Mouse (Mus musculus): ENCODE results near the gene Cd302. TPM values are rescaled to one million over a fixed set of nuclear protein-coding genes. Genes with fewer than 3 reads are reported as not detected.

Cd302 gene
- polyA plus RNA-seq, 1 experiment: 1.2 TPM

GRCm38 (mm10) chr2:60216547-60217153, 67.6 kb downstream of the Cd302 start:
- TF ChIP-seq TCF12 (IDR thresholded peaks at IDR 0.05; ENCODE audit: insufficient read depth, poor library complexity, severe bottlenecking) (no peak), MAX (IDR thresholded peaks at IDR 0.05; ENCODE audit: low read depth) (no peak), MYOG (IDR thresholded peaks at IDR 0.05; ENCODE audit: control insufficient read depth in 1 of 3, insufficient read depth in 1 of 3, insufficient read length in 2 of 3, low read depth in 2 of 3) (no peak), SRF (IDR thresholded peaks at IDR 0.05; ENCODE audit: control insufficient read depth, insufficient read length, low read depth) (no peak), E2F4 (IDR thresholded peaks at IDR 0.05; ENCODE audit: insufficient read depth) (no peak), TCF3 (IDR thresholded peaks at IDR 0.05; ENCODE audit: insufficient read length, low read depth) (no peak), USF1 (IDR thresholded peaks at IDR 0.05; ENCODE audit: low read depth) (no peak), REST (IDR thresholded peaks at IDR 0.05; ENCODE audit: insufficient read depth, insufficient read length) (no peak), POLR2A (IDR thresholded peaks at IDR 0.05; ENCODE audit: insufficient read length, low read depth) (no peak), CEBPB (IDR thresholded peaks at IDR 0.05; ENCODE audit: insufficient read depth, poor library complexity, severe bottlenecking) (no peak), MYOD1 (IDR thresholded peaks at IDR 0.05; ENCODE audit: control insufficient read depth in 1 of 3, insufficient read length in 2 of 3, low read depth in 2 of 3) (no peak), POLR2AphosphoS2 (IDR thresholded peaks at IDR 0.05; ENCODE audit: insufficient read length, low read depth) (no peak)
- Histone ChIP-seq H3K27me3 (ENCODE audit: control insufficient read depth, insufficient read depth, insufficient read length) (no peaks in the 10 kb centered on the region), H3K4me3 (no peak overlapping the region), H3ac (ENCODE audit: control insufficient read depth, insufficient read length) (no peak overlapping the region), H3K36me3 (ENCODE audit: control insufficient read depth, insufficient read depth) (peaks cover 2% of the 10 kb centered on the region), H3K4me2 (ENCODE audit: low read depth) (no peak overlapping the region), H3K79me2 (ENCODE audit: control insufficient read depth, insufficient read depth) (peaks cover 100% of the 10 kb centered on the region)

- Histone ChIP-seq H3K36me3 (ENCODE audit: control insufficient read depth, insufficient read depth) (peaks cover 6% of the 10 kb centered on the region), H3K79me2 (ENCODE audit: control insufficient read depth, insufficient read depth) (peaks cover 97% of the 10 kb centered on the region), H3K4me3 (no peak overlapping the region), H3ac (ENCODE audit: control insufficient read depth, insufficient read length) (no peak overlapping the region), H3K4me2 (ENCODE audit: low read depth) (no peak overlapping the region), H3K27me3 (ENCODE audit: control insufficient read depth, insufficient read depth, insufficient read length) (no peaks in the 10 kb centered on the region)
- no peak for TF ChIP-seq POLR2AphosphoS2 (IDR thresholded peaks at IDR 0.05; ENCODE audit: insufficient read length, low read depth)
- TF ChIP-seq TCF3 (IDR thresholded peaks at IDR 0.05; ENCODE audit: insufficient read length, low read depth): no peak
- TF ChIP-seq MYOG (IDR thresholded peaks at IDR 0.05; ENCODE audit: control insufficient read depth in 1 of 3, insufficient read depth in 1 of 3, insufficient read length in 2 of 3, low read depth in 2 of 3): no peak
- no peak for TF ChIP-seq POLR2A (IDR thresholded peaks at IDR 0.05; ENCODE audit: insufficient read length, low read depth)
- no peak for TF ChIP-seq USF1 (IDR thresholded peaks at IDR 0.05; ENCODE audit: low read depth)
- no peak for TF ChIP-seq CEBPB (IDR thresholded peaks at IDR 0.05; ENCODE audit: insufficient read depth, poor library complexity, severe bottlenecking)
These were observed 69.6 kb downstream of the Cd302 start for GRCm38 (mm10) chr2:60214683-60215082.

DNA sequence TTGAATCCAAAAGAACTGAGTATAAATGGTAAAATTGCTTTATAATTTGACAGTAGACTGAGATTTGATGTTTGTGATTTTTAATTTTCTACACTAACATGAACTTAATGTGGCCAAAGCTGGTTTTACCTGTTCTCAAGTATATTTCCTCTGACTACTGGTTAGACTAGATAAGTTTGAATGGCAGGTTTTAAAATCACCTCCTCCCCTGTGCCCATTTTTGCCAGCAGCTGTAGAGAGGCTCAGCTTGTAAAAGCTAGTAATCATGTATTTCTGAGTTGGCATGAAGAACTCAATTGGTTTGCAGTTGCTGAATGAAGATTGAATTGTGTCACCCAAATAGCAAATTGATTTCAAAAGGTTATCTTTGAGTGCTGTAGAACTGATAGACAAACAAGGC, 71.8 kb downstream of the Cd302 start:
- no peak overlapping the region for H3ac ChIP-seq (ENCODE audit: control insufficient read depth, insufficient read length)
- peaks cover 6% of the 10 kb centered on the region for H3K36me3 ChIP-seq (ENCODE audit: control insufficient read depth, insufficient read depth)
- peaks cover 75% of the 10 kb centered on the region for H3K79me2 ChIP-seq (ENCODE audit: control insufficient read depth, insufficient read depth)
- H3K4me2 ChIP-seq (ENCODE audit: low read depth): no peak overlapping the region
- H3K27me3 ChIP-seq (ENCODE audit: control insufficient read depth, insufficient read depth, insufficient read length): no peaks in the 10 kb centered on the region
- no peak overlapping the region for H3K4me3 ChIP-seq
- TF ChIP-seq REST (IDR thresholded peaks at IDR 0.05; ENCODE audit: insufficient read depth, insufficient read length) (no peak), E2F4 (IDR thresholded peaks at IDR 0.05; ENCODE audit: insufficient read depth) (no peak), MAX (IDR thresholded peaks at IDR 0.05; ENCODE audit: low read depth) (no peak), TCF3 (IDR thresholded peaks at IDR 0.05; ENCODE audit: insufficient read length, low read depth) (no peak)

DNA sequence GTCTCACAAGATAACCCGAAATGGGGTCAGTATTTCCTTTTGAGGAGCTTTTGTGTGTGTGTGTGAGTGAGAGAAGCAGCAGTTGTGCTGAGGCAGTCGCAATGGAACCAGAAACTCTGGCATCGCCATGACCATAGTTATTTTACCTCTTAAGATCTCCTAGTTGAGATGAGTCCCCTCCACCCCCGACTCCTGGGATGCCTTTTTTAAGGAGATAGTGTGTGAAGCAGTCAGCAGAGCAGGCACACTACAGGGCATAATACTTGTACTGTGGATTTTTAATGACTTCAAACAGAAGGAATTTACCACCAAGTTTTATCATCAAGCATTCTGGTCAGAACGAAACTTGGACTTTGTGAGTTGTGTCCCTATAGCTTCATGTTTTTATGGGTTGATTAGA, 73.5 kb downstream of the Cd302 start:
- Histone ChIP-seq H3K4me2 (ENCODE audit: low read depth) (peak overlapping the region; percentile 87), H3K27me3 (ENCODE audit: control insufficient read depth, insufficient read depth, insufficient read length) (no peaks in the 10 kb centered on the region), H3K4me3 (peak overlapping the region; percentile 81), H3ac (ENCODE audit: control insufficient read depth, insufficient read length) (peak overlapping the region; percentile 67), H3K36me3 (ENCODE audit: control insufficient read depth, insufficient read depth) (peaks cover 6% of the 10 kb centered on the region), H3K79me2 (ENCODE audit: control insufficient read depth, insufficient read depth) (peaks cover 59% of the 10 kb centered on the region)
- TF ChIP-seq REST (IDR thresholded peaks at IDR 0.05; ENCODE audit: insufficient read depth, insufficient read length) (no peak), MAX (IDR thresholded peaks at IDR 0.05; ENCODE audit: low read depth) (no peak), POLR2A (IDR thresholded peaks at IDR 0.05; ENCODE audit: insufficient read length, low read depth) (no peak), MYOG (IDR thresholded peaks at IDR 0.05; ENCODE audit: control insufficient read depth in 1 of 3, insufficient read depth in 1 of 3, insufficient read length in 2 of 3, low read depth in 2 of 3) (no peak), SRF (IDR thresholded peaks at IDR 0.05; ENCODE audit: control insufficient read depth, insufficient read length, low read depth) (no peak)

DNA sequence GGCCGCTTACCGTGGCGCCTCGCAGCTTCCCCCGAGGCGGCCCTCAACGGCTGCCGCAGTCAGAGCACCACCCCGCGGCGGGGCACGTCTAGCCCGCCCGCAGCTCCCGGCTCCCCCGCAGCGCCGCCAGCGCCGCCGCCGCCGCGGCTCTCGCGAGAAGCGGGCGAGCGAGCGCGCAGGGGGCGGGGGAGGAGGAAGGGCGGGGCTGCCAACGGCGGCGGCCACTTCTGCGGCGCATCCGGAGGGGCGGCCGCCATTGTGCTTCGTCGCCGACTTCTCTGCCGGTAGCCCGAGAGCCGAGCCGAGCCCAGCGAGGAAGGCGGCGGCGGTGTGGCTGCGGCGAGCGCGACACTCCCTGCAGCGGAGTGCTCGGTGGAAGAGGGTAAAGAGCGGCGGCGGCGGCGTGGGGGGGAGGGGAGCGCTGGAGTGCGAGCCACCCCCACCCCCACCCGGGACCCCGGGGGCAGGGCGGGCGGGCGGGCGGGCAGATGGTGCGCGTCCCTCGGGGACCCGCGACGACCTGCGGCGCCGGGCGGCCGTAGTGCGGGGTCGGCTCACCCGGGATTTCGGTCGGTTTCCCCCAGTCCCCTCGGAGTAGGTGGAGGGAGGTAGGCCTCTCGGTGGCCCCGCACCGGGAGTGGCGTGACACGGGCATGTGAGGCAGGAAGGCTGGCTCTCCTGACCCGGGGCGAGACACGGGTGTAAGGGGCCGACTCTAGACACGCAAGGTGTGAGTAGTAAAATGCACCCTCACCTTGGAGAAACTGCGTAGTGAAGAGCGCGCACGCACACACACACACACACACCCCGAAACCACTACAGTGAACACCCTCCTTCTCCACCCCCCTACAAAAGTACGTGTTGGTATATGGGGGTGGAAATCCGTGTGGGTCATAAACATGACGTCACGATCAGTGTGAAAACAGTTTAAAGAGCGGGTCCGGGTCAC, 74.3 kb downstream of the Cd302 start, which contains the start of the genes Baz2b and March7:
Gene Baz2b, minus strand, starts transcription at position 137 of the 949 bp plus-strand sequence.
Gene March7, plus strand, starts transcription at position 185 of the 949 bp plus-strand sequence.
- H3ac ChIP-seq (ENCODE audit: control insufficient read depth, insufficient read length): peak within 1 kb of the TSS; percentile 67
- peak within 1 kb of the TSS; percentile 81 for H3K4me3 ChIP-seq
- peak within 1 kb of the TSS; percentile 87 for H3K4me2 ChIP-seq (ENCODE audit: low read depth)
- H3K27me3 ChIP-seq (ENCODE audit: control insufficient read depth, insufficient read depth, insufficient read length): no peaks in the 10 kb centered on the region
- peaks cover 50% of the 10 kb centered on the region for H3K79me2 ChIP-seq (ENCODE audit: control insufficient read depth, insufficient read depth)
- H3K36me3 ChIP-seq (ENCODE audit: control insufficient read depth, insufficient read depth): peaks cover 8% of the 10 kb centered on the region
- TF ChIP-seq POLR2AphosphoS2 (IDR thresholded peaks at IDR 0.05; ENCODE audit: insufficient read length, low read depth) (peak; percentile 51), MYOD1 (IDR thresholded peaks at IDR 0.05; ENCODE audit: control insufficient read depth in 1 of 3, insufficient read length in 2 of 3, low read depth in 2 of 3) (peak in 1 of 3 experiments; percentile 23), REST (IDR thresholded peaks at IDR 0.05; ENCODE audit: insufficient read depth, insufficient read length) (no peak), USF1 (IDR thresholded peaks at IDR 0.05; ENCODE audit: low read depth) (no peak), TCF3 (IDR thresholded peaks at IDR 0.05; ENCODE audit: insufficient read length, low read depth) (no peak), E2F4 (IDR thresholded peaks at IDR 0.05; ENCODE audit: insufficient read depth) (peak; percentile 8), MYOG (IDR thresholded peaks at IDR 0.05; ENCODE audit: control insufficient read depth in 1 of 3, insufficient read depth in 1 of 3, insufficient read length in 2 of 3, low read depth in 2 of 3) (no peak), POLR2A (IDR thresholded peaks at IDR 0.05; ENCODE audit: insufficient read length, low read depth) (peak; percentile 92), TCF12 (IDR thresholded peaks at IDR 0.05; ENCODE audit: insufficient read depth, poor library complexity, severe bottlenecking) (no peak)
